Mouse (Mus musculus): ENCODE measurements around the gene Osbpl2. TPM values are rescaled to one million over a fixed set of nuclear protein-coding genes. Genes with fewer than 3 reads are reported as not detected.
A peak's percentile ranks its signal among the peaks of the same experiment; 100 is the strongest.

Gene Osbpl2
- polyA plus RNA-seq, 1 experiment from 2014 or later, result 37.4 TPM

- Histone ChIP-seq H3K36me3 (ENCODE audit: control insufficient read depth, insufficient read depth, low read length) (peaks cover 21% of the 10 kb centered on the region; the same call in 1 of the 2 replicates), H3K9ac (ENCODE audit: low read depth, low read length) (no peak overlapping the region), H3K4me1 (ENCODE audit: control insufficient read depth, insufficient read depth, low read length) (no peaks in the 10 kb centered on the region; the same call in 1 of the 2 replicates), H3K4me2 (ENCODE audit: low read depth, low read length) (no peak overlapping the region), H3K4me3 (ENCODE audit: low read depth, low read length) (no peak overlapping the region), H3K9me3 (ENCODE audit: control insufficient read depth, low read length) (no peaks in the 10 kb centered on the region), H3K27me3 (replicated peaks; ENCODE audit: control insufficient read depth, insufficient read depth, low read length) (no peaks in the 10 kb centered on the region), H3K27ac (replicated peaks; ENCODE audit: low read depth, low read length) (no peak overlapping the region)
- WGBS, result 29% methylated on average over 3 of the region's 3 CpGs
- peak; percentile 45 for DNase-seq (ENCODE audit: low spot score)
- ATAC-seq (ENCODE audit: low read depth), result no peak
Measured at GRCm38 (mm10) chr2:180084565-180084964, 34.5 kb upstream of the Osbpl2 start.

- 87% methylated on average over 14 of the region's 16 CpGs for WGBS
Measured at GRCm38 (mm10) chr2:180085926-180086636, 33.0 kb upstream of the Osbpl2 start.

GRCm38 (mm10) chr2:180086637-180087027 is 32.5 kb upstream of the Osbpl2 start:
- H3K9ac ChIP-seq (ENCODE audit: low read depth, low read length), result no peak overlapping the region
- 76% methylated on average over 5 of the region's 5 CpGs for WGBS
- no peaks in the 10 kb centered on the region for H3K9me3 ChIP-seq (ENCODE audit: control insufficient read depth, low read length)
- peaks cover 18% of the 10 kb centered on the region; the same call in 1 of the 2 replicates for H3K36me3 ChIP-seq (ENCODE audit: control insufficient read depth, insufficient read depth, low read length)
- no peak overlapping the region for H3K4me3 ChIP-seq (ENCODE audit: low read depth, low read length)
- DNase-seq (ENCODE audit: low spot score) (no peak), ATAC-seq (ENCODE audit: low read depth) (no peak)
- no peaks in the 10 kb centered on the region for H3K27me3 ChIP-seq (replicated peaks; ENCODE audit: control insufficient read depth, insufficient read depth, low read length)
- no peak overlapping the region for H3K4me2 ChIP-seq (ENCODE audit: low read depth, low read length)
- no peaks in the 10 kb centered on the region; the same call in 1 of the 2 replicates for H3K4me1 ChIP-seq (ENCODE audit: control insufficient read depth, insufficient read depth, low read length)
- H3K27ac ChIP-seq (replicated peaks; ENCODE audit: low read depth, low read length), result no peak overlapping the region

More at GRCm38 (mm10) chr2:180085926-180086636, 33.0 kb upstream of the Osbpl2 start:
- DNase-seq (ENCODE audit: low spot score) (no peak), ATAC-seq (ENCODE audit: low read depth) (no peak)
- Histone ChIP-seq H3K4me1 (ENCODE audit: control insufficient read depth, insufficient read depth, low read length) (no peaks in the 10 kb centered on the region; the same call in 1 of the 2 replicates), H3K9me3 (ENCODE audit: control insufficient read depth, low read length) (no peaks in the 10 kb centered on the region), H3K27me3 (replicated peaks; ENCODE audit: control insufficient read depth, insufficient read depth, low read length) (no peaks in the 10 kb centered on the region), H3K27ac (replicated peaks; ENCODE audit: low read depth, low read length) (no peak overlapping the region), H3K4me3 (ENCODE audit: low read depth, low read length) (no peak overlapping the region), H3K36me3 (ENCODE audit: control insufficient read depth, insufficient read depth, low read length) (peaks cover 21% of the 10 kb centered on the region; the same call in 1 of the 2 replicates), H3K9ac (ENCODE audit: low read depth, low read length) (no peak overlapping the region), H3K4me2 (ENCODE audit: low read depth, low read length) (no peak overlapping the region)

- Histone ChIP-seq H3K4me1 (ENCODE audit: control insufficient read depth, insufficient read depth, low read length) (no peaks in the 10 kb centered on the region; the same call in 1 of the 2 replicates), H3K27ac (replicated peaks; ENCODE audit: low read depth, low read length) (no peak overlapping the region), H3K4me3 (ENCODE audit: low read depth, low read length) (no peak overlapping the region), H3K9me3 (ENCODE audit: control insufficient read depth, low read length) (no peaks in the 10 kb centered on the region), H3K36me3 (ENCODE audit: control insufficient read depth, insufficient read depth, low read length) (peaks cover 9% of the 10 kb centered on the region; the same call in 1 of the 2 replicates), H3K4me2 (ENCODE audit: low read depth, low read length) (no peak overlapping the region), H3K9ac (ENCODE audit: low read depth, low read length) (no peak overlapping the region), H3K27me3 (replicated peaks; ENCODE audit: control insufficient read depth, insufficient read depth, low read length) (no peaks in the 10 kb centered on the region)
- WGBS, result 92% methylated on average over 4 of the region's 4 CpGs
- DNase-seq (ENCODE audit: low spot score) (no peak), ATAC-seq (ENCODE audit: low read depth) (no peak)
Measured at GRCm38 (mm10) chr2:180087472-180087871, 31.6 kb upstream of the Osbpl2 start.

- Histone ChIP-seq H3K4me3 (ENCODE audit: low read depth, low read length) (no peak overlapping the region), H3K4me1 (ENCODE audit: control insufficient read depth, insufficient read depth, low read length) (no peaks in the 10 kb centered on the region), H3K27me3 (replicated peaks; ENCODE audit: control insufficient read depth, insufficient read depth, low read length) (no peaks in the 10 kb centered on the region), H3K36me3 (ENCODE audit: control insufficient read depth, insufficient read depth, low read length) (0 out of 2 replicates have a peak, but pooled peaks cover 5% of the 10 kb centered on the region), H3K4me2 (ENCODE audit: low read depth, low read length) (no peak overlapping the region), H3K27ac (replicated peaks; ENCODE audit: low read depth, low read length) (no peak overlapping the region), H3K9me3 (ENCODE audit: control insufficient read depth, low read length) (no peaks in the 10 kb centered on the region), H3K9ac (ENCODE audit: low read depth, low read length) (no peak overlapping the region)
- no peak for ATAC-seq (ENCODE audit: low read depth)
- 40% methylated on average over 11 of the region's 11 CpGs for WGBS
- peak; percentile 45 for DNase-seq (ENCODE audit: low spot score)
Measured at GRCm38 (mm10) chr2:180090285-180090684, 28.8 kb upstream of the Osbpl2 start.

- no peak overlapping the region for H3K9ac ChIP-seq (ENCODE audit: low read depth, low read length)
- ATAC-seq (ENCODE audit: low read depth) (peak; percentile 87), DNase-seq (ENCODE audit: low spot score) (peak; percentile 59)
- H3K27me3 ChIP-seq (replicated peaks; ENCODE audit: control insufficient read depth, insufficient read depth, low read length), result peaks cover 32% of the 10 kb centered on the region
- no peaks in the 10 kb centered on the region for H3K9me3 ChIP-seq (ENCODE audit: control insufficient read depth, low read length)
- H3K36me3 ChIP-seq (ENCODE audit: control insufficient read depth, insufficient read depth, low read length), result no peaks in the 10 kb centered on the region
- no peak overlapping the region for H3K4me2 ChIP-seq (ENCODE audit: low read depth, low read length)
- H3K4me3 ChIP-seq (ENCODE audit: low read depth, low read length), result no peak overlapping the region
- 35% methylated on average over 4 of the region's 5 CpGs for WGBS
- no peaks in the 10 kb centered on the region for H3K4me1 ChIP-seq (ENCODE audit: control insufficient read depth, insufficient read depth, low read length)
- no peak overlapping the region for H3K27ac ChIP-seq (replicated peaks; ENCODE audit: low read depth, low read length)
Measured at GRCm38 (mm10) chr2:180095711-180096110, 23.4 kb upstream of the Osbpl2 start.

- Histone ChIP-seq H3K9me3 (ENCODE audit: control insufficient read depth, low read length) (no peaks in the 10 kb centered on the region), H3K36me3 (ENCODE audit: control insufficient read depth, insufficient read depth, low read length) (no peaks in the 10 kb centered on the region), H3K27ac (replicated peaks; ENCODE audit: low read depth, low read length) (no peak overlapping the region), H3K27me3 (replicated peaks; ENCODE audit: control insufficient read depth, insufficient read depth, low read length) (peaks cover 51% of the 10 kb centered on the region), H3K4me2 (ENCODE audit: low read depth, low read length) (no peak overlapping the region), H3K4me1 (ENCODE audit: control insufficient read depth, insufficient read depth, low read length) (no peaks in the 10 kb centered on the region), H3K4me3 (ENCODE audit: low read depth, low read length) (no peak overlapping the region), H3K9ac (ENCODE audit: low read depth, low read length) (no peak overlapping the region)
- 39% methylated on average over 3 of the region's 3 CpGs for WGBS
- DNase-seq (ENCODE audit: low spot score) (no peak), ATAC-seq (ENCODE audit: low read depth) (no peak)
Measured at GRCm38 (mm10) chr2:180097585-180097984, 21.5 kb upstream of the Osbpl2 start.

GRCm38 (mm10) chr2:180098167-180098566 is 20.9 kb upstream of the Osbpl2 start:
- Histone ChIP-seq H3K9me3 (ENCODE audit: control insufficient read depth, low read length) (no peaks in the 10 kb centered on the region), H3K27me3 (replicated peaks; ENCODE audit: control insufficient read depth, insufficient read depth, low read length) (peaks cover 56% of the 10 kb centered on the region), H3K4me1 (ENCODE audit: control insufficient read depth, insufficient read depth, low read length) (no peaks in the 10 kb centered on the region), H3K9ac (ENCODE audit: low read depth, low read length) (no peak overlapping the region), H3K4me3 (ENCODE audit: low read depth, low read length) (no peak overlapping the region), H3K4me2 (ENCODE audit: low read depth, low read length) (no peak overlapping the region), H3K27ac (replicated peaks; ENCODE audit: low read depth, low read length) (no peak overlapping the region), H3K36me3 (ENCODE audit: control insufficient read depth, insufficient read depth, low read length) (no peaks in the 10 kb centered on the region)
- 40% methylated on average over 5 of the region's 5 CpGs for WGBS
- no peak for DNase-seq (ENCODE audit: low spot score)
- no peak for ATAC-seq (ENCODE audit: low read depth)

GRCm38 (mm10) chr2:180099529-180099928 is 19.6 kb upstream of the Osbpl2 start:
- Histone ChIP-seq H3K27me3 (replicated peaks; ENCODE audit: control insufficient read depth, insufficient read depth, low read length) (peaks cover 70% of the 10 kb centered on the region), H3K4me3 (ENCODE audit: low read depth, low read length) (no peak overlapping the region), H3K27ac (replicated peaks; ENCODE audit: low read depth, low read length) (no peak overlapping the region), H3K4me2 (ENCODE audit: low read depth, low read length) (peak overlapping the region; percentile 33; the same call in 1 of the 2 replicates), H3K9me3 (ENCODE audit: control insufficient read depth, low read length) (no peaks in the 10 kb centered on the region), H3K9ac (ENCODE audit: low read depth, low read length) (no peak overlapping the region), H3K4me1 (ENCODE audit: control insufficient read depth, insufficient read depth, low read length) (peaks cover 8% of the 10 kb centered on the region; the same call in 1 of the 2 replicates), H3K36me3 (ENCODE audit: control insufficient read depth, insufficient read depth, low read length) (no peaks in the 10 kb centered on the region)
- ATAC-seq (ENCODE audit: low read depth), result no peak
- DNase-seq (ENCODE audit: low spot score), result no peak
- WGBS, result 13% methylated on average over 14 of the region's 15 CpGs
